Mouse (Mus musculus) testis, adult 2 months (tissue): Measurements from ENCODE around the gene Jade1. TPM values are rescaled to one million over a fixed set of nuclear protein-coding genes. Genes with fewer than 3 reads are reported as not detected.

Experiments
- H3K27ac ChIP-seq: fragments of 200-500 bp; 2 replicates; pipeline ENCODE4 v1.5.1; 2012; ENCODE audit warnings: low read depth, low read length; ENCODE audit not compliant: control insufficient read depth, insufficient read depth
- H3K27me3 ChIP-seq: fragments of 200-500 bp; 2 replicates; pipeline ENCODE4 v1.6.1; 2012; ENCODE audit warnings: mild to moderate bottlenecking, low read length, moderate library complexity; ENCODE audit not compliant: control insufficient read depth, insufficient read depth
- H3K36me3 ChIP-seq: fragments of 200-500 bp; 2 replicates; pipeline ENCODE4 v1.6.1; 2012; ENCODE audit warnings: mild to moderate bottlenecking, low read length; ENCODE audit not compliant: control insufficient read depth, insufficient read depth
- H3K4me1 ChIP-seq: fragments of 200-500 bp; 2 replicates; pipeline ENCODE4 v1.6.1; 2012; ENCODE audit warnings: low read length; ENCODE audit not compliant: control insufficient read depth, insufficient read depth
- H3K4me3 ChIP-seq: fragments of 200-500 bp; 2 replicates; pipeline ENCODE4 v1.5.1; 2012; ENCODE audit warnings: low read depth, mild to moderate bottlenecking, low read length, moderate library complexity, mixed read lengths; ENCODE audit not compliant: control insufficient read depth
- CTCF ChIP-seq: fragments of 200-500 bp; IDR thresholded peaks from 2 replicates; pipeline ENCODE4 v1.5.1; 2012; ENCODE audit warnings: low read depth, mild to moderate bottlenecking, inconsistent platforms, low read length, moderate library complexity; ENCODE audit not compliant: control insufficient read depth, insufficient read depth, insufficient replicate concordance
- POLR2A ChIP-seq: fragments of 200-500 bp; IDR thresholded peaks from 2 replicates; pipeline ENCODE4 v1.6.1; 2012; ENCODE audit warnings: low read depth, mild to moderate bottlenecking, inconsistent platforms, low read length, moderate library complexity; ENCODE audit not compliant: control insufficient read depth
- polyA plus RNA-seq: library from polyadenylated mRNA; depleted of rRNA; stranded (reverse); fragments of >200 nt; gene quantifications from 2 replicates; pipeline ENCODE4 v1.2.3, GENCODE M21; 2012

Jade1 gene
- polyA plus RNA-seq, 1 experiment: 9.1 TPM

GRCm38 (mm10) chr3:41551671-41552070 lies 3.9 kb upstream of the Jade1 start:
- H3K36me3 ChIP-seq: no peaks in the 10 kb centered on the region
- no peak overlapping the region for H3K27ac ChIP-seq
- no peaks in the 10 kb centered on the region for H3K27me3 ChIP-seq
- no peak overlapping the region for H3K4me3 ChIP-seq
- peaks cover 17% of the 10 kb centered on the region for H3K4me1 ChIP-seq
- TF ChIP-seq POLR2A (no peak), CTCF (no peak)

- H3K27ac ChIP-seq: peak overlapping the region; percentile 44; the same call in 1 of the 2 replicates
- no peaks in the 10 kb centered on the region for H3K36me3 ChIP-seq
- H3K4me1 ChIP-seq: peaks cover 17% of the 10 kb centered on the region
- no peaks in the 10 kb centered on the region for H3K27me3 ChIP-seq
- H3K4me3 ChIP-seq: no peak overlapping the region
- TF ChIP-seq CTCF (no peak), POLR2A (no peak)
Observed at GRCm38 (mm10) chr3:41552777-41553548, 2.6 kb upstream of the Jade1 start.

DNA sequence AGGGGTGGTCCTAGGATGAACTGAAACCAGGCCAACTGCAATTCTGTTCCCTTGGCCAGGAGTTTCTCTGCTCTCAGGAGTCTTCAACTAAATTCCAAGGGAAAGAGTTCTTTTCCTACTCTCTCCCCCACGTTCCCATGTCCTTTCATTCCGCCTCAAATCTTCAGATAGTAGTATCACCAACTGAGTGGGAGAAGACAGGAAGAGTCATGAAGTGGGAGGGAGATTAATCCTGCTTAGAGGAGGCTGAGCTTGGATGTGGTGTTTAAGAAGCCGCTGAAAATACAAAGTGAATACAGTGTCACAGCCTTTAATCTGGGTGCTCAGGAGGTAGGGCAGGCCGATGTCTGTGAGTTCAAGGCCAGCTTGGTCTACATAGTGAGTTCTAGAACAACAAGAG lies 1.9 kb upstream of the Jade1 start:
- H3K27ac ChIP-seq: peak overlapping the region; percentile 36; the same call in 1 of the 2 replicates
- H3K4me1 ChIP-seq: peaks cover 17% of the 10 kb centered on the region
- TF ChIP-seq CTCF (no peak), POLR2A (no peak)
- no peaks in the 10 kb centered on the region for H3K36me3 ChIP-seq
- H3K4me3 ChIP-seq: no peak overlapping the region
- no peaks in the 10 kb centered on the region for H3K27me3 ChIP-seq

GRCm38 (mm10) chr3:41554480-41555475 lies 753 bp upstream of the Jade1 start:
- H3K27ac ChIP-seq: peak overlapping the region; percentile 30
- H3K4me1 ChIP-seq: peaks cover 17% of the 10 kb centered on the region
- H3K27me3 ChIP-seq: no peaks in the 10 kb centered on the region
- H3K36me3 ChIP-seq: no peaks in the 10 kb centered on the region
- peak overlapping the region; percentile 78 for H3K4me3 ChIP-seq
- TF ChIP-seq POLR2A (no peak), CTCF (no peak)

- Histone ChIP-seq H3K4me1 (peaks cover 17% of the 10 kb centered on the region), H3K4me3 (peak overlapping the region; percentile 78; the same call in 1 of the 2 replicates), H3K27me3 (no peaks in the 10 kb centered on the region), H3K36me3 (no peaks in the 10 kb centered on the region), H3K27ac (no peak overlapping the region; the same call in 1 of the 2 replicates)
- TF ChIP-seq CTCF (no peak), POLR2A (no peak)
Observed at GRCm38 (mm10) chr3:41556451-41557266, 1.1 kb downstream of the Jade1 start.

DNA sequence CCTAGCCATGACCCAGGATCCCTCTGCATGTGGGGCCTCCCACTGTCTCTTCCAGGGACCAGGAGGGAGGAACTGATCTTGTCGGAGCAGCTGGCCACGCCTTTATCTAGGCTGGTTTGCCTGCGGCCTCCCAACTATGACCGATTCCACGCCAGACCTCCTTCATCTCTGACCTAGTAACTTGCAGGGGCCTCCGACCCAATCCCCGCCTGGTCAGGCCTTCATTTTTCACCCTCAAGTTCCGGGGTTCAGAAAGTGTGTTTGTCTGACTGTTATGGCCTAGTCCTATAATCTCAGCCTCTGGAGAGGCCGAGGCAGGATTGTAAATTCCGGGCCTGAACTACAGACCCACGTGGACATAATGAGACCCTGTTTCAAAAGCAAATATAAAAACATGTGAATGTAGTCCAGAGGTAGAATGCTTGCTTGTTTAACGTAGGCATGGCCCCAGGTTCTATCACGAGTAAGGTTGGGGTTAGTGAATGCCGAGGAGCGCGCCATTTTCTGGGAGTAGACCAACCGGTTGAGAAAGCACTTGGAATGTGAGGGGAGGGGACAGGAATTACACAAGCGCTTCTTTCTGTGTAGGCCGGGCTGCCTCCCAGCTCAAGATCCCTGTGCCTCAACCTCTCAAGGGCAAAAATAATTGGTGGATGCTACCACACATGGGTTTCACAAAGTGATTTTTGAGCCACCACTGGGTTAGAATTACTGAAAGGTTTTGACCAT lies 1.9 kb downstream of the Jade1 start:
- H3K36me3 ChIP-seq: no peaks in the 10 kb centered on the region
- no peaks in the 10 kb centered on the region for H3K27me3 ChIP-seq
- H3K4me3 ChIP-seq: no peak overlapping the region
- no peak overlapping the region for H3K27ac ChIP-seq
- H3K4me1 ChIP-seq: peaks cover 17% of the 10 kb centered on the region
- TF ChIP-seq POLR2A (no peak), CTCF (no peak)
